Mouse (Mus musculus) bone marrow macrophage, adult 2 months (primary cell): ENCODE measurements at regions not wholly inside any gene's neighbourhood (a gene's known extent, or its start where the extent isn't known, plus 50 kb on each side); places are given as distances from the start of the nearest gene placed in this dataset.

Source experiments
- H3K27ac ChIP-seq: 2 replicates; pipeline ENCODE4 v1.5.1; 2012; ENCODE audit warnings: low read depth, low read length; ENCODE audit not compliant: insufficient read depth
- H3K4me1 ChIP-seq: 2 replicates; pipeline ENCODE4 v1.6.1; 2012; ENCODE audit warnings: low read length; ENCODE audit not compliant: control insufficient read depth, insufficient read depth
- H3K4me3 ChIP-seq: 2 replicates; pipeline ENCODE4 v1.5.1; 2012; ENCODE audit warnings: mild to moderate bottlenecking, low read length, moderate library complexity; ENCODE audit not compliant: insufficient read depth
- CTCF ChIP-seq: IDR thresholded peaks from 2 replicates; pipeline ENCODE4 v1.5.1; 2012; ENCODE audit warnings: low read depth, mild to moderate bottlenecking, low read length, moderate library complexity
- POLR2A ChIP-seq: IDR thresholded peaks from 2 replicates; pipeline ENCODE4 v1.6.1; 2012; ENCODE audit warnings: mild to moderate bottlenecking, low read depth, low read length, borderline replicate concordance

DNA sequence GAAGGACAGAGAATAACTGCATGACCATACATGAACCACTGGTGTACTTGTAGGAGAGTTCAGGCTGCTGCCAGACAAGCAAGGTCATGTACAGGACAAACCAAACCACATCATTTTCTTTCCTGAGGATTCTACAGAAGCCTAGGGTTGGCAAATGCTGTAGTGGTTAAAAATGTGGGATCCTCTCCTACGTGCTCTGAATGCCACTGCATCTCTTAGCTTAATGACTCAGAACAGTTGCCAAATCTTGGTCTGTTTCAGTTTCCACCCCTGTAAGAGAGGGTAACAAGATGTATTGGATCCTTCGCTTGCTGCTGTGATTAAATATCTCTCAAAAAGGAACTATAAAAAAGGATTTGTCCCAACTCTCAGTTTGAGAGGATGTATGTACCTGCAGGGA lies 938.1 kb downstream of the 4930444P10Rik start:
- H3K4me1 ChIP-seq = no peaks in the 10 kb centered on the region
- H3K4me3 ChIP-seq = no peak overlapping the region
- H3K27ac ChIP-seq = no peak overlapping the region
- TF ChIP-seq CTCF (no peak), POLR2A (no peak)

DNA sequence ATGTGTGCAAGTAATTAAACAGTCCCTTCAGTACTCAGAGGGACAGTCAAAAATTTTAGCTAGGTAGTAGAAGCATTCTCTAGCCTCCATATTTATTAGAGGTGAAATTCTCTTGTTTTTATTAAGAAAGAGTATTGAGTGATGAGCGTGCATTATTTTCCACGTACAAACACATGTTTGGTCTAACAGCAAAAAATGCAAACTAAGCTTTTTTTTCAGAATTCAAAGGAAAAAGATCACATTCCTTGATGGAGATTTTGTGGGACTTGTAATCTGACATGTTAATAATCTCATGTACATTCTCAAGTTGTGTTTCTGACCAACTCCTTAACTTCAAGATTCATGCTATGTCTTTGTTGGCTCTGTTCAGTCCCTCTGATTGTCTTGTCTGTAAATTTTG lies 939.2 kb downstream of the 4930444P10Rik start:
- TF ChIP-seq CTCF = no peak
- no peak for TF ChIP-seq POLR2A
- Histone ChIP-seq H3K4me3 (no peak overlapping the region), H3K27ac (no peak overlapping the region), H3K4me1 (no peaks in the 10 kb centered on the region)

DNA sequence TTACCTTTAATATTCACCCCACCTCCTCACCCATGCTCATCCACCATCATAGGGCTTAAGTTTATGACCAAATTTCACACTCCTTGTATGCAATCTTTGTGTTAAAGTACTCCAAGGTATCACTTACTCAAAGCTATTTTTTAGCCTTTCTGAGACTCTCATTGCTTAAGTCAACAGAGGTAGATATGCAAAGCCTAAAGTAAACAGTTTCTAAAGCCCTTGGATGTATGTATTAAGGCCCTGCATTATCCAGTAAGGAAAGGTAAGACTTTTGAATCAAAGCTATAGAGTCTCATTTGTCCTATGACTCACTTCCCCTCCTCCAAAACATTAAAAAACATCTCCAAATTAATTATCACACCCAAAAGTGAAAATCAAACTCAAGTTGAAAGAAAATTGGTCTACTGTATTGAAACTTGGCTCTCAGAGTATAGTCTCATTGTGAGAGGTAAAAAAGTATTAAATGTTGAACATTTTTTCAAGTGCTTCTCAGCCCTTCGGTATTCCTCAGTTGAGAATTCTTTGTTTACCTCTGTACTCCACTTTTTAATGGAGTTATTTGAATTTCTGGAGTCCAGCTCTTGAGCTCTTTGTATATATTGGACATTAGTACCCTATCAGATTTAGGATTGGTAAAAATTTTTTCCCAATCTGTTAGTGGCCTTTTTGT lies 949.1 kb downstream of the 4930444P10Rik start:
- Histone ChIP-seq H3K4me3 (no peak overlapping the region), H3K4me1 (no peaks in the 10 kb centered on the region), H3K27ac (no peak overlapping the region)
- TF ChIP-seq POLR2A (no peak), CTCF (no peak)

DNA sequence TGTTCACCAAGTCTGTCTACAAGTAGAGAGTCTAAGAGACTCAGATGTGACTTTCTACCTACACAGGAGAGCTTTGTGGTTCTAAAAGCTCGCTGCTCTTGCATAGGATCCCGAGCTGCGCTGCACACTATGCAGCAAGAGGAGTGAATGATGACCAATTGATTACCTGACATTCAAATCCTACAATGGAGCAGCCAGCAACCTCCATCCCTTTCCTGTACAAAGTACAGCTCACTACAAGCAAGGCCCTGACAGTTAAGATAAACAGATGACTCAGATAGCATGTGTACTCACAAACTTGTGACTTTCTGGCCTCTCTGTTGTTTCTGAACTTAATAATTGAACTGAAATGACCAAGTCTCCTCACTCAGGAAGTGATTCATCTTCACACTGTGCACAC lies 974.7 kb downstream of the 4930444P10Rik start:
- H3K4me1 ChIP-seq = no peaks in the 10 kb centered on the region
- peak overlapping the region; percentile 34 for H3K27ac ChIP-seq
- TF ChIP-seq CTCF (no peak), POLR2A (no peak)
- no peak overlapping the region for H3K4me3 ChIP-seq

DNA sequence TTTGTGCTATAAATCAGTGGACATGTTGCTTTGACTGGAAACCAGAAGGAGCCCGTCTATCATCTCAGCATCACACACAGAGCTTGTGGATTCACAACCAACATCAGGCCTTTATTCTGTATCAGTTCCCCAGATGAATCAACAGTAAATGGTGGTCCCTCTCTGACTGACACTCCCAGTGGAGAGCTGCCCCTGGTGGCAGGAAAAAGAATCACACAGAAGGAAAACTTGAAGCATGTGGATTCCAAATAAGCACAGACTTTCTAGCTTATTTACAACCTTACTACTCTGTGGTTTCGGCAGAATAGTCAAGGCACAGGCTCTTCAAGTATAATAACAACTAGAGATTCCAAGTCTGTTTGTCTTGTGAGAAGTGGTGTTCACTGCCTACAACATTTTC lies 981.7 kb downstream of the 4930444P10Rik start:
- no peak for TF ChIP-seq POLR2A
- TF ChIP-seq CTCF = no peak
- H3K4me3 ChIP-seq = no peak overlapping the region
- no peaks in the 10 kb centered on the region for H3K4me1 ChIP-seq
- H3K27ac ChIP-seq = no peak overlapping the region

DNA sequence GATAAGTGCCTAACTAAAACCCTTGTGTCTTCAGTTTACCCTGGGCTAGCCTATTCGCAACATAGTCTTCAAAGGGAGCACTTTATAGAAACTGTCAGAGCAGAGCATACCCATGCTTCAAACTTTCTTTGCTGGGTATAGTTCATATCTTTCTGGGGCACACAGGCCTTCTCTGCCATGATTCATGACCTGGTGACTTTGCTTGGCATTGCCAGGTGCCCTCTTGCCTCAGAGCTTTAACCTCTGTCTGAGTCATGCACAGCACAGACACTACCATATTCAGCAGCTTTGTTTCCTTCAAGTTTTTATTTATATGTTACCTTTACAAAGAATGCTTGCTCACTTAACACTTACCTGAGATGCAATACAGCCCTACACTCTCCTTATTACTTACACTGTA lies 1022.8 kb downstream of the 4930444P10Rik start:
- Histone ChIP-seq H3K27ac (no peak overlapping the region), H3K4me1 (no peaks in the 10 kb centered on the region), H3K4me3 (no peak overlapping the region)
- TF ChIP-seq POLR2A (no peak), CTCF (no peak)

DNA sequence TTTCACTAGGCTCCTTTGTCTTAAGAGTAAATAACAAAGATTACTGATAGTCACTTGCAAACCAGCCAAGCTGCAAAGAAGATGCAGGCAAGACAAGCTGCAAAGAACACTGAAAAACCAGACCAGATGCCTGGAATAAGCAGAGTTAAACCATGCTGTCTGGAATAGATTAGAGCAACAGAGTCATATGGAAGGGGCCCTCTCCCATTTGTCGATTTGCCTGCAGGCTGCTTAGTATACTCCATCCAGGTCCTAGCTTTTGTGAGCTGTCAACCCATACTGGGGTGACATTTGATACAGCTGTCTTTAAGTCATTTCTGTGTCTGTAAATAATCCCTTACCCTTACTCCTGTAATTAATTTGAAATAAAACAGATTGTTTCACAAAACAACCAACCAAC lies 1059.1 kb downstream of the 4930444P10Rik start:
- Histone ChIP-seq H3K27ac (no peak overlapping the region), H3K4me3 (no peak overlapping the region), H3K4me1 (no peaks in the 10 kb centered on the region)
- TF ChIP-seq CTCF (no peak), POLR2A (no peak)

DNA sequence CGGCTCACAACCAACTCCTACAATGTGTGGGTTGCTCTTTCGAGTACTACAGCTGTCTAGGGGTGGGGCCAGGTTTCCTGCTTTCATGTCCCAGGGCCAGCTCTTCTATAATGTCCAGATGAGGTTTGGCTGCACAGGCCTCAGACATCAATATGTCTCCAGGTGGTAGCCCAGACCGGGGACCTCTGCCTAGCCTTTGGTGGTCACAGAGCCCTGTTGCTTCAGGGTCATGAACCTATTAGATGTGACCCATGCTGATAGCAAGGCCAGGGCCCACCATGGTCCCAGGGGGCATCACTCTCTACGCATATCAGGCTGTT lies 1074.7 kb downstream of the 4930444P10Rik start:
- Histone ChIP-seq H3K4me1 (no peaks in the 10 kb centered on the region), H3K27ac (no peak overlapping the region), H3K4me3 (no peak overlapping the region)
- TF ChIP-seq CTCF = no peak
- no peak for TF ChIP-seq POLR2A

DNA sequence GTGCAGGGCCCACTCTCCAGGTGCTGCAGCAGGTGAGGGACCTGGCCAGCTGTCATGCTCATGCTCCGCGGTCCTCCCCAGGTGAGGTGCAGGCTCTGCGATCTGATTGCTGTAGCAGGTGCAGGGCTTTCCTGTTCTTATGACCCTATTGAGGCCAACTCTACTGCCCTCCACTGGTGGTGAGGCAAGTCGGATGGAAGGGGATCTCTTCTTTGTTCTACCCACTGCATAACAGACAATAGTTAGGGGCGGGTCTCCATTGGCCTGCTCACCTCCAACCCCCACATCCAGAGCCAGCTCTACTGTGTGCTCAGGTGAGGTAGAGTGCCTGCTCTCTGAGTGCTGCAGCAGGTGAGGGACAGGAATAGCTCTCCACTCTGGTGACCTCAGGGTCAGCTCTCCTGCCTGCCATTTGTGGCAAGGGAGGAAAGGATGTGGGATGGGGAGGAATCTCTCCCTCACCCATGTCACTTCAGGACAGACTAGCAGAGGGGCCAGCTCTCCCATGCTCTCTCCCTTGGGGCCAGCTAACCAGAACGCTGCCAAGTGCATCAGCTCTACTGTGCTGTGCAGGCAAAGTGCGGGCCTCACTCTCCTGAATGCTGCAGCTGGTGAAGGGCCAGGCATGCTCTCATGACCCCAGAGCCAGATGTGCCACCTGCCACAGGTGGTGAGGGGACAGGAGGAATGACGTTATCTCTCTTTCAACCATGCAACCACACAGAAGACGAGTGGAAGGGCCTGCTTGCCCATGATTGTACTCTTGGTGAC lies 1075.3 kb downstream of the 4930444P10Rik start:
- Histone ChIP-seq H3K4me3 (no peak overlapping the region), H3K27ac (no peak overlapping the region), H3K4me1 (no peaks in the 10 kb centered on the region)
- TF ChIP-seq CTCF = no peak
- TF ChIP-seq POLR2A = no peak

DNA sequence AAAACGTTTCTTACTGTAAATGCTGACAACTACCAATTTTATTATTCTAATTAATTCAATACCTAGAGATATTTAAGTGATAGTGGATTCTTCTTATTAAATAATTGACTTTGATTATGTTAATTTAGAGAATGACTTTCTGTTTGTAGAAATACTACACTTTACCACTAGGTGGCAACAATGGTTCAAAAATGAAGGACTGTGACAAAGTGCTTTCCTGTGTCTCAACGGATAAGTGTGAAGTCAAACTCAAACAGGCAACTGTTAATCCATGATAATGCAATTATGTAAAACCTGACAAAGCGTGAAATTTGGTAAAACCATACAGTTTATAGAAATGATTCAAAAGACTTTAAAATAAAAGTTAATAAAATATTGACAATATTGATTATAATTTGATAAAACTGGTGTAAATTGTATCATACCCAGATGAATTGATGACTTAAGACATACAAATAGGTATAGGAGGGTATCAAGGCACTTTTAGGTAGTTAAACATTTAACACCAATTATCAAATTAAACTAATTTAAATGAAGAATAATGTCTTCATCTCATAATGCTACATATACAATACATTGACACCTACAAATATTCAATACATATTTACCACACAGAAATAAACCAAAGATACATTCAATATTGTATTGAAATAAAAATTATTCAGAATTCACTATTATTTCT lies 1085.3 kb downstream of the 4930444P10Rik start:
- no peaks in the 10 kb centered on the region for H3K4me1 ChIP-seq
- TF ChIP-seq POLR2A (no peak), CTCF (no peak)

More for the DNA sequence above, 1085.3 kb downstream of the 4930444P10Rik start:
- no peak overlapping the region for H3K27ac ChIP-seq
- no peak overlapping the region for H3K4me3 ChIP-seq
